Mouse (Mus musculus): ENCODE results near the gene Rnf2. TPM values are rescaled to one million over a fixed set of nuclear protein-coding genes. Genes with fewer than 3 reads are reported as not detected.

Gene Rnf2
- 113 and 114 TPM in 2 replicates for total RNA-seq (2017)

DNA sequence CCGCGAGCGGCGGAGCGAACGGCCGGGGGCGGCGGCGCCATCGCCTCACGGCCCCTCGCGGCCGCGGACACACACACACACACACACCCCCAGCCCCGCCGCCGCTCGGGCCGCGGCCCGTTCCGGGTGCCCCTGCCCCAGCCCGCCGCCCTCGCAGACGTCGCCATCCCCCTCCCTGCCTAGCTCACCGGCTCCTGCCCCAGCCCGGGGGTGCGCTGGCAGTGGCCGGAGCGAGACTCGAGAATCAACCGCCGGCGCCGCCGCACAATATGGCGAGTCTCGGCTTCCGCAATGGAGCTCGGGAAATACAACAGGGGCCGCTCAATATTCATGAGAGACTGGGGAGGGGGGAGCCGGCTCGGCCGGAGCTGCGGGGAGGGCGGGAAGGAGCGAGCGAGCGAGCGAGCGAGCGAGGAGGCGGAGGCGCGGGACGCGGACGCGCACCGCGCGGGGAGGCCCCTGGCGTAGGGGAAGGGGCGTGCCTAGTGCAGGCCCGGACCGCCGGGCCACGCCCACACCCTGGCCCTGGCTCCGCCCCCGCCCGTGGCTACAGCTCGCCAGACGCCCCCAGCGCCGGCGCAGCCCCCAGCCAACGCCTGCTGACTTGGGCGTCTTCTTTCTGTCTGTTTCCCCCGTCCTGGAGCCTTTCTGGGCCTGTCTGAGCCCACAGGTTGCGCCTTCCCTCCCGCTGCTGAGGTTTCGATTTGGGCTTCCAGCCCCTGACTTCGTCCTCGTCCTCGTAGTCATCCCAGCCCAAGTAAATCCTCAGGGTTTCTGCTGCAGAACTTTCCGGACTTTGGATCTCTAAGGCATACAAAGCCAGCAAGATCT, at the start of gene Rnf2:
TSS of gene Rnf2 (minus strand) at position 425 of the 831 bp plus-strand sequence.
- peak; percentile 83 for ATAC-seq (replicated peaks; ENCODE audit: low read depth, poor library complexity, severe bottlenecking)

- no peak for ATAC-seq (replicated peaks; ENCODE audit: low read depth, poor library complexity, severe bottlenecking)
Measured at GRCm38 (mm10) chr1:151549794-151550193, 49.0 kb upstream of the Rnf2 start.

- no peak for ATAC-seq (replicated peaks; ENCODE audit: low read depth, poor library complexity, severe bottlenecking)
Measured at GRCm38 (mm10) chr1:151548896-151549610, 48.3 kb upstream of the Rnf2 start.

- ATAC-seq (replicated peaks; ENCODE audit: low read depth, poor library complexity, severe bottlenecking) = no peak
Measured at GRCm38 (mm10) chr1:151545571-151545970, 44.8 kb upstream of the Rnf2 start.

DNA sequence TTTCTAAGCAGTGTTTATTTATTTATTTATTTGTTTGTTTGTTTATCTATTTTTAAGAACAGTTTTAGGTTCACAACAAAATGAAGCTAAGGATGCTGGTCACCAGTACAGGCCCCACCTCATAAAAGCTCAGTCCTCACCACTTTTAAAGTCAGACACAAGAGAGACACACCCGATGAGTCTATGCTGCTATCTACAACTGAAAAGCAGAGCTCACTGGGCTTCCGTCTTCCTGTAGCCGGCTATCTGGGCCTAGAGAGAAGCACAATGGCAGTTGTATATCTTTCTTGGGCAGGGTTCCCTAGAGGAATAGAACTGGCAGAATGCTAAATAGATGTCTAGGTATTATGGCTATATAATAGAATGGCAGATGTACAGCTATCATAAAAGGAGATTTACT, 43.8 kb upstream of the Rnf2 start:
- ATAC-seq (replicated peaks; ENCODE audit: low read depth, poor library complexity, severe bottlenecking) = no peak

- ATAC-seq (replicated peaks; ENCODE audit: low read depth, poor library complexity, severe bottlenecking) = no peak
Measured at GRCm38 (mm10) chr1:151543796-151544477, 43.2 kb upstream of the Rnf2 start.

- ATAC-seq (replicated peaks; ENCODE audit: low read depth, poor library complexity, severe bottlenecking) = no peak
Measured at GRCm38 (mm10) chr1:151526701-151527100, 25.9 kb upstream of the Rnf2 start.

GRCm38 (mm10) chr1:151517571-151518250, 17.0 kb upstream of the Rnf2 start:
- no peak for ATAC-seq (replicated peaks; ENCODE audit: low read depth, poor library complexity, severe bottlenecking)

- ATAC-seq (replicated peaks; ENCODE audit: low read depth, poor library complexity, severe bottlenecking) = no peak
Measured at GRCm38 (mm10) chr1:151516871-151517270, 16.1 kb upstream of the Rnf2 start.

DNA sequence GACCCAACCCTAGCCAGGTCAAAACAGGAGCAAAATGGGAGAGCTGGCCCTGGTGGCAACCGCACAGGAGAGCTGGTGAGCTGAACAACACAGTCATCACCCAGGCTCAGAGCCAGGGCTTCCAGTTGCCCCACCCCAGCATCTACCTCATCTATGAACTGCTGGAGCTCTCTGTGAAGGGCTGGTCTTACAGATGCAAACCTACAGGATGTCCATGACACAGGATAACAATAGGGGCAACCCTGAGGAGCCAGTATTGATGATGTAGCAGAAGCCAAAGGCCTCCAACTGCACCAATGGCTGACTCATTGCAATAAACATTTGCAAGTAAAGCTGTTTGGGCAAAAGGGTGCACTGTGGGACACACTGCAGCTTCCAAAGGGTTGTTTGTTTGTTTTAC, 15.0 kb upstream of the Rnf2 start:
- no peak for ATAC-seq (replicated peaks; ENCODE audit: low read depth, poor library complexity, severe bottlenecking)

DNA sequence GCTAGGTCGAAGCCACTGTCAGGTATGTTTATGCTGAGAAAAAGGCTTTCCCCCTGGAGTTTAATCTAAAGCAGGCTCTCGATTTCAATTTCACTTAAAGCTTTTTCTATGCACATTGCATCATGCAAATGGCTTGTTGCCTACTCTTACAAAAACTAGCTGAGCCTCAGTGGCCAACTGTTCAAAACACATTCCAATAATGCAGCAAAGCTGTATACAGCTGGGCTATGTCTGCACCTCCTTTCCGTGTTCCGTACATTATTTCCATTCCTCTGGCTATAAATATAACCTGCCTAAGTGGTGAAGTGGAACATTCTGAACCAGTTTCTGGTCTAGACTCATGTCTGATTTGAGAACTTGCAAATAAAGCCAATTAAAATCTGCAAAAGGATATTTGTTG, 13.4 kb upstream of the Rnf2 start:
- ATAC-seq (replicated peaks; ENCODE audit: low read depth, poor library complexity, severe bottlenecking) = no peak

GRCm38 (mm10) chr1:151510811-151511210, 10.1 kb upstream of the Rnf2 start:
- ATAC-seq (replicated peaks; ENCODE audit: low read depth, poor library complexity, severe bottlenecking) = no peak

- ATAC-seq (replicated peaks; ENCODE audit: low read depth, poor library complexity, severe bottlenecking) = peak; percentile 4; the same call in 1 of the 2 replicates
Measured at GRCm38 (mm10) chr1:151499815-151500501, 797 bp downstream of the Rnf2 start.

DNA sequence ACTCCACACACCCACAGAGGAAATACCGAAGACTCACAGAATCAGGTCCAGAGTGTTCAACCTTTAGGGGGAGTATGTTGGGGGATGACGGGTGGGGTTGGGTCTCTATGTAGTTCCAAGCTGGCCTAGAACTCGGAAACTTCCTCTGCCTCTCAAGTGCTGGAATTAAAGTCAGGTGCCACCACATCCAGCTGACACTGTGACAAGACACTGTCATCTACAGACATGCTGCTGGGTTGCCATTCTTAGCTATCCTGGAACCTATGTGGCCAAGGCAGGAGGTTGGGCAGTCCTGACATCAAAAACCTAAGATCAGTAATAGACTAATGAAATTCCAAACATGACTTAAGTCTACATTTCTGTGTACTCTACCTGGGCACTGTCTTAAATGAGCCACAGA, 2.4 kb downstream of the Rnf2 start:
- no peak for ATAC-seq (replicated peaks; ENCODE audit: low read depth, poor library complexity, severe bottlenecking)

- no peak for ATAC-seq (replicated peaks; ENCODE audit: low read depth, poor library complexity, severe bottlenecking)
Measured at GRCm38 (mm10) chr1:151497942-151498341, 2.8 kb downstream of the Rnf2 start.

DNA sequence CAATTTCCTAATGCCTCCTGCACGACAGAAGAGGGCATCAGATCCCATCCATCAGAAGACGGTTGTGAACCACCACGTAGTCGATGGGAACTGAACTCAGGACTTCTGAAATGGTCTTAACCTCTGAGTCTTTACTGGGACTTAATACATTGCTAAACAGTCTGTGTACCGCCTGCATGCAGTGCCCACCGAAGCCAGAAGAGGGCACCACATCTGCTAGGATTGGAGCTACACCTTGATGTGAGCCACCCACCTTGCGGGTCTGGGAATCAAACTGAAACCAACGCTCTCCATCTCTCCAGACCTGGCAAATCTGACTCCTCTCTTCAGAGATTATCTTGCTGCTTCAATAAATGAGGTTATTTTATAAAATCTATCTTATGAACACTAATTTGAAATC, 3.7 kb downstream of the Rnf2 start:
- ATAC-seq (replicated peaks; ENCODE audit: low read depth, poor library complexity, severe bottlenecking) = no peak

DNA sequence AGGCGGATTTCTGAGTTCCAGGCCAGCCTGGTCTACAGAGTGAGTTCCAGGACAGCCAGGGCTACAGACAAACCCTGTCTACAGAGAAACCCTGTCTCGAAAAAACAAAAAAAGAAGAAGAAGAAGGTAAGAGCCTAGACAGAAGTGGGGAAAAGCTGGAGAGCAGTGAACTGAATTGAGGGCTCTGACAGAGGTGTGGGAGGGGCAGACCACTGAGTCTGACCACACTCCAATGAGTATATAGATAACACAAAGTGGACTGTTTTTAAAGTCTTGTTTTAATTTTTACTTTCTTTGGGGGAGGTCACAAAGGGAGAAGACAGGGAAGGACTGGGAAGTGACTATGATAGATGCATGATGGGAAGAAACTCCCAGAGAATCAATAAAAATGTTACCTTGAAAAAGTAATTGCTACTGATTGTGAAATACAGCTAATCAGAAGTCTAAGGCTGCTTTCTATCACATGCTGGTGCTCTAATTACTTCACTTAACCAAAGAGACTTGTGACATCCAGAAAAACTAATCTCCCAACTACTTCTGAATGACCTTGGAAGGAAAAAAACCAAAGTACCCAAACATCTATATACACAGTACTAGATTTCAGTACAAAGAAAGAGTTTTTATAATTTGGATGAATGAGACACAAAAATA, 5.0 kb downstream of the Rnf2 start:
- ATAC-seq (replicated peaks; ENCODE audit: low read depth, poor library complexity, severe bottlenecking) = peak; percentile 59

- ATAC-seq (replicated peaks; ENCODE audit: low read depth, poor library complexity, severe bottlenecking) = no peak
Measured at GRCm38 (mm10) chr1:151494711-151495110, 6.0 kb downstream of the Rnf2 start.

DNA sequence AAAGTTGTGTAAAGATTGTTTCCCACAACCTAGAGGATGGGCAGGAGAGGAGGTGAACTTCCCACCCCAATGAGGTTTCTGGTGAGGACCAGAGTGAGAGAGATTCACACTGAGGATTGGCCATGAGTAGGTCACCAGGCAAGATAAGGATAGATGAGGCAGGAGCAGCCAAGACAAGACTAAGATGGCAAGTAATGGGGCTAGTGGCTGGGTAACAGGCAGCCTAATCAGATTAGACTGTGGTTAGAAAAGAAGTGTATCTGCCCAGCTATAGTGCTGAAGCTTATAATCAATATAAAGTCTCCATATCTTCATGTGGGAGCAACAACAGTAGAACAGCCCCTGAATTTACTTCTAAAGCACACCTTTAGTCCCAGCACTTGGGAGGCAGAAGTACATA, 6.9 kb downstream of the Rnf2 start:
- ATAC-seq (replicated peaks; ENCODE audit: low read depth, poor library complexity, severe bottlenecking) = no peak

All from common myeloid progenitor, adult 5-6 weeks (primary cell).